Mouse (Mus musculus) gastrocnemius, adult 2 months (tissue): Measurements from ENCODE around the gene Gm20479. TPM values are rescaled to one million over a fixed set of nuclear protein-coding genes. Genes with fewer than 3 reads are reported as not detected.

ENCODE experiments used
- DNase-seq: peaks from one replicate; pipeline ENCODE4 v3.0.0; 2022
- H3K27ac ChIP-seq: fragments of 200-600 bp; 2 replicates; pipeline ENCODE4 v1.8.1; 2022; ENCODE audit warnings: mild to moderate bottlenecking
- H3K4me3 ChIP-seq: fragments of 200-600 bp; 2 replicates; pipeline ENCODE4 v1.8.1; 2022; ENCODE audit warnings: mild to moderate bottlenecking, moderate library complexity
- CTCF ChIP-seq: fragments of 200-600 bp; IDR thresholded peaks from 2 replicates; pipeline ENCODE4 v1.8.1; 2022; ENCODE audit warnings: antibody characterized with exemption, mild to moderate bottlenecking, moderate library complexity
- intact Hi-C: fragments of 180-260 bp; cut with DNase I; formaldehyde crosslinking; loops from one replicate; pipeline ENCODE4 v1.15.1; 2025
- total RNA-seq, 2 experiments: library from RNA; stranded (reverse); gene quantifications; 2 replicates each; pipeline ENCODE4 v1.2.3; 2021

Gm20479 gene
- total RNA-seq, 2 experiments from 2014 or later = not detected

DNA sequence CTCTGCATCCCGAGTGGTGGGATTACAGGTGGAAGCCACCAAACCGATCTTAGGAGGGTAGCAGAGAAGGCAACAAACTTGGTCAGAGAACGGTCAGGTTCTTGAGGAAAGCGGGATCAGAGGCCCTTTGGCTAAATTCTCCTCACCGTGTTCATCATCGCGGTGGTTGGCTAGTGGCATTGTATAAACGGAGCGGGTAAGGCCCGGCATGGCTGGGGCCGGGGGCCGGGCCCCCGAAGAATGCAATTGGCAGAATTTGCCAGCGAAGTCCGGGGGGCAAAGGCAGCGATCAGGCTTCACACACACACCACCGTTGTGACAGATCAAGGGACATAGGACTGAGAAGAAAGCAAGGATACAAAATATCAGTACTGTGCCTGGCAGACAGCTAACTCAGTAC lies 27.2 kb downstream of the Gm20479 start:
- H3K4me3 ChIP-seq = peak overlapping the region; percentile 87
- no peak for DNase-seq
- intact Hi-C loops = loop anchor here (1.0 to 5.0 kb wide), 2 partner anchors 28 to 357 kb away; partner anchors contain the start of gene Zfp607b
- no peak for TF ChIP-seq CTCF
- H3K27ac ChIP-seq = peak overlapping the region; percentile 92

DNA sequence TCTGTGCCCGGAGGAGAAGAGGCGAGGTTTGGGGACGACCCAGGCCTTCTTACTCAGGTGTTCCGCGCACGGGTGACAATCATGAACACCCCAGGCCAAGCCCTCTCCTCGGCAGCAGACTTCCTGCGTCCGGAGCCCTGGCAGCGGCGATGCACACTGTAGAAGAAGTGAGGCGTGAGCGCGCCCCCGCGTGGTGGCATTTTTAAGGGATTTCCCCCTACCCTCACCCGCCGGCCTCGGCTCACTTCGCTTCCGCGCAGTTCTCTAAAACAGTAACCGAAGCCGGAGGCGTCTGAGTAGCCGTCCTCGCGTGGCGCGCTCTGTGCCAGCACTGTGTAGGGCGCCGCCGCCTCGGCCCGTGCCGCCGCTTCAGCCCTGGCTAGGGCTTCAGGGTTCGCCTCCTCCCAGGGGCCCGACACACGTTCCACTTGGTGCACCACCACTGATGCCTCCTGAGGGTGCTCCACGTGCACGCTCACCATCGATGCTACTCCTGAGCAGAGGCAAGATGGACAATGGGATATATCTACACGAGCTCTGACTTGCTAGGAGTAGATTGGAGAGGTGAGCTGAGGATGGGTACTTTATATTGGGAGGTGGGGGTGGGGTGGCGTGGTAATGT lies 27.8 kb downstream of the Gm20479 start:
- Histone ChIP-seq H3K27ac (peak overlapping the region; percentile 92), H3K4me3 (peak overlapping the region; percentile 87)
- intact Hi-C loops = loop anchor here (1.0 kb wide), 1 partner anchor 27 kb away; no protein-coding TSS in a partner anchor
- peak; percentile 92 for DNase-seq
- TF ChIP-seq CTCF = peak; percentile 84

DNA sequence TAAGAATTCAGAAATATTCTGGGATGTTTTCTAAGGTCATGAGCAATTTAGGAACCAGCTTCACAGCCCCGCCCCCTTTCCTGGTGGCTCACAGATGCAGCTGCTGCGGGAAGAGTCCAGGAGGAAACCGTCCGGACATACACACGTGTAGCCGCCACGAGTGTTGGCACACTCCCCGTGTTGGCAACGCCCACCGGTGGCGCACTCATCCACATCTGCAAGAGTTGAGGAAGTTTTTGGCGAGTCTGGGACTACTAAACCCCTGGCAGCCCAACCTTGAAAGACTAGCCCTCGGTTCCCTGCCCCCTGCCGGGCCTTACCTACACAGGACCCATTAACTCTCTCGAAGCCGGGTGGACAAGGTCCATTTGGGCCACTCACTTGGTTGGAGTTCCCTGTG lies 28.6 kb downstream of the Gm20479 start:
- no peak for TF ChIP-seq CTCF
- Histone ChIP-seq H3K4me3 (peak overlapping the region; percentile 87), H3K27ac (peak overlapping the region; percentile 92)
- peak; percentile 83 for DNase-seq
- intact Hi-C loops = loop anchor here (1.0 kb wide), 1 partner anchor 26 kb away; no protein-coding TSS in a partner anchor

DNA sequence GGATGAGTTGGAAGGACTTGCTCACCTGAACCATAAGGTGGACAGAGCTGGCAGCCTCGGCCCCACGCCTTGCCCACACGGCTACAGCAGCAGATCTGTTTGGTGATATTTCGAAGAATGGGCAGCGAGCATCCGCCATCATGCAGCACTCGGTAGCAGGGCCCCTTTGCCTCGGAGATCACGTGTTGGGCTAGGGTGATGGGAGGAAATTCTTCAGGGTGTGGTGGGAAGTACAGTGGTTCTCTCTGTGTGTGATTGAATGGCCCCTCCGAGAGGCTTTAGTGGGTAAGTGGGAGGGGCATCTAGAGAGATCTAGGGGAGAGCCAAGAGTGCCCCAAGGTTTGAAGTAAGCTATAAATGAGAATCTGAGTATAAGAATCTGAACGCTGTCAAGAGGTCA lies 29.1 kb downstream of the Gm20479 start:
- no peak for TF ChIP-seq CTCF
- intact Hi-C loops = no loop called here

DNA sequence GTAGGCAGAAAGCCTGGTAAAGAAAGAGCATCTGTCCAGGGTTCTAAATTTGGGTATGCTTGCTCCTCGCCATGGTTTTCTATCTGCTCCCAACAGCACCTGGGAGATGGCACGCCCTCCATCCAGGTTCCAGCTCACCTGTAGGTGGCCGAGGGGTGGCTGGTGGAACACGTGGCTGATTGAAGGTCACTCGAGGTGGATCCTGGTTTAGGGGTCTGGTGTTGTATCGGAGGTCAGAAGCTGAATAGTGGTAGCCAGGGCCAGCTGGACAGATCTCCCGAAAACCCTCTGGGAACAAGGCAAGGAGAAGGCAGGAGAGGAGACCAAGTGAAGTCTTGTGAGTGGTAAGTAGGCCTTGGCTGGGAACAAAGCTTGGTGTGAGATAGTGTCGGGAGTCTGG lies 29.7 kb downstream of the Gm20479 start:
- peak overlapping the region; percentile 92 for H3K27ac ChIP-seq
- intact Hi-C loops = no loop called here
- no peak overlapping the region for H3K4me3 ChIP-seq
- DNase-seq = no peak
- TF ChIP-seq CTCF = no peak

More for the DNA sequence above, 29.1 kb downstream of the Gm20479 start:
- Histone ChIP-seq H3K4me3 (no peak overlapping the region), H3K27ac (peak overlapping the region; percentile 92)
- no peak for DNase-seq

DNA sequence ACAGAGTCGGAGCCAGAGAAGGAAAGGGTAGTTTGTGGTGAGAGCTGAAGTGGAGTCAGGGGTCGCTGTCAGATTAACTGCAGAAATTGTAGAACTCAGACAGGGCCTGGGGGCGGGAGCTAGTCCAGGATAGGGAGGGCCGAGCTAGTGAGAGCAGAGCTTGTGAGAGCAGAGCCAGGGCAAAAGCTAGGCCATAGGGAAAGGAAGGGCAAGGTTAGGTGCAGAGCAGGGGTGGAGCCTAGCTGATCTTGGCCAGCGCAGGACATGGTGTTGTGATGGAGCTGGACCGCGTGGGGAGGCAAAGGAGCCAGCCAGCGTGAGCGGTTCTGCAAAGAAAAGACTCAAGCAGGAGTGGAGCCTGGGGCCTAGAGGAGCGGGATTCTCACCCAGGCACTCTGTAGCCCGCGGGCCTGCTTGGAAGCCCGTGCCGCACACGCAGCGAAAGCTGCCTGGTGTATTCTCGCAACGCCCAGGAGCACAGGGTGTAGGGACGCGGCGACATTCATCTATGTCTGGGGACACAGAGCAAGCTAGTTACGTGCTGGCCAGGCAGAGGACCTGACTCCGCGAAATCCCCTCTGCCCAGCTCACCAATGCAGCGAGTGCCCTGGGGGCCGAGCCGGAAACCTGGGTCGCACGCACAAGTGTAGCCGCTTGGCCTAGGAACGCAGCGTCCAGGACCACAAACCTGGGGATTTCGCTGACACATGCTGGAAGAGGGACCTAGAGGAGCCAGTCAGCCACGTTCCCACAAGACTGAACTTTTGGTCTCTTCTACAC lies 30.9 kb downstream of the Gm20479 start:
- intact Hi-C loops = no loop called here
- Histone ChIP-seq H3K4me3 (peak overlapping the region; percentile 66), H3K27ac (peak overlapping the region; percentile 82)
- TF ChIP-seq CTCF = no peak
- peak; percentile 76 for DNase-seq

DNA sequence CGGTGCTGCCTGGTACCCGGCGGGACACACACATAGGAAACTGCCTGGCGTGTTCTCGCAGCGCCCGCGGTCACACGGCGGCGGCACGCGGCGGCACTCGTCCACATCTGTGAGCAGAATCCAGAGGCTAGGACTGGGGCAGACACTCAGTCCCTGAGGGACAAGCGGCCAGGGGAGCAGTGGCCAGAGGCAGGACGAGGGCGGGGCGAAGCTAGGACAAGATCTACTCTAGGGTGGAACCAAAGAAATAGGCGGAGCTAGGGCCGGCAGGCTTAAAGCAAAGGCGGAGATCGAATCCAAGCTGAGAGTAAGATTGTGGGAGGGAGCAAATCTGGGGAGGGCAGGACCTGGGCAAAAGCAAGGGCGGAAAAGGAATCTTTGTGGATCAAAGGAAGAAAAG lies 31.5 kb downstream of the Gm20479 start:
- peak overlapping the region; percentile 66 for H3K4me3 ChIP-seq

DNA sequence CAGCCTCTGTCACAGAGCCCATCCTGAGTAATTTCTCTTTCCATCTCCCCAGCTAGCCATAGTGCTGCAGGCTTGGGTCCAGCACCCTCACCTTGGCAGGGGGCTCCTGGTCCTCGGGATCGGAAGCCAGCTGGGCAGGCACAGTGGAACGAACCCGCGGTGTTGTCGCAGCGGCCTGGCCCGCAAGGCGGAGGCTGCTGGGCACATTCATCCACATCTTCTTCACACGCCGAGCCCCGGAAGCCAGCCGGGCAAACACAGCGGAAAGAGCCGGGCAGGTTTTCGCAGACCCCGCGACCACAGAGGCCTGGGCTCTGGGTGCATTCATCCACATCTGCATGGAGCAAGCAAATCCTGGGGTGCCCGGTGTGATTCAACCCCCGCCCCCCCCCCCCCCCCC lies 32.3 kb downstream of the Gm20479 start:
- TF ChIP-seq CTCF = no peak
- Histone ChIP-seq H3K27ac (peak overlapping the region; percentile 82; the same call in 1 of the 2 replicates), H3K4me3 (peak overlapping the region; percentile 66)
- DNase-seq = no peak
- intact Hi-C loops = no loop called here

More for the DNA sequence above, 31.5 kb downstream of the Gm20479 start:
- H3K27ac ChIP-seq = peak overlapping the region; percentile 82
- no peak for TF ChIP-seq CTCF
- intact Hi-C loops = no loop called here
- peak; percentile 92 for DNase-seq

DNA sequence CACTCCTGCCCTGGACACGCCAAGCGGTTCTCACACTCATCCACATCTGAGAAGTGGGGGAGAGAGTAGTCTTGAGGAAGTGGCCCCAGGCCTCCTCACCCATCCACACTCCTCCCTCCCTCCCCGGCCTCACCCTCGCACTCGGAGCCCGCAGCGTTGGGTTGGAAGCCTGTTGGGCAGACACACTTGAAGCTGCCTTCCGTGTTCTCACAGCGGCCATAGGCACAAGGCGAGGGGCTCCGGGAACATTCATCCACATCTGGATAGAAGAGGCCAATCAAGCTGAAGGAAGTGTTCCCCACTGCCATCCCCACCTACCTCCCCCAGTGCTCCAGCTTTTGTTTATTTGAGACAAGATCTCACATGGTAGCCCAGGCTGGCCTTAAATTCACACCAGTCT lies 33.1 kb downstream of the Gm20479 start:
- H3K27ac ChIP-seq = no peak overlapping the region
- no peak for DNase-seq
- no peak for TF ChIP-seq CTCF
- intact Hi-C loops = no loop called here
- no peak overlapping the region for H3K4me3 ChIP-seq

DNA sequence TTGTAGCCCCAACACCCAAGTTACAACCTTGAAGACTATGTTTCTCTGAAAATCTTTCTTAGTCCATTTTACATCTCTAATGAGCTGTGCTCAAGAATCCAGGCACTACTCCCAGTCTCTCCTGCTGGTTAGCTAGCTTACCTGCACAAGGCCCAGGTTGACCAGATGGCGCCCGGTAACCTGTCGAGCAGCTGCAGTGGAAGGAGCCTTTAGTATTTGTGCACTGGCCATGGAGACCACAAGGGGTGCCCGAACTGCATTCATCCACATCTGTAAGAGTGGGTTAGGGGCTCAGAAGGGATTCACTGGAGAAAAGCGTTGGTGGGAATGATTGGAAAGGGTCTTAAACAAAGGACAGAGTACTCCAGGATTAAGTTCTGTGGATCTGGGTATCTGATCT lies 34.2 kb downstream of the Gm20479 start:
- no peak for DNase-seq
- no peak for TF ChIP-seq CTCF
- Histone ChIP-seq H3K4me3 (no peak overlapping the region), H3K27ac (peak overlapping the region; percentile 48; the same call in 1 of the 2 replicates)
- intact Hi-C loops = no loop called here

DNA sequence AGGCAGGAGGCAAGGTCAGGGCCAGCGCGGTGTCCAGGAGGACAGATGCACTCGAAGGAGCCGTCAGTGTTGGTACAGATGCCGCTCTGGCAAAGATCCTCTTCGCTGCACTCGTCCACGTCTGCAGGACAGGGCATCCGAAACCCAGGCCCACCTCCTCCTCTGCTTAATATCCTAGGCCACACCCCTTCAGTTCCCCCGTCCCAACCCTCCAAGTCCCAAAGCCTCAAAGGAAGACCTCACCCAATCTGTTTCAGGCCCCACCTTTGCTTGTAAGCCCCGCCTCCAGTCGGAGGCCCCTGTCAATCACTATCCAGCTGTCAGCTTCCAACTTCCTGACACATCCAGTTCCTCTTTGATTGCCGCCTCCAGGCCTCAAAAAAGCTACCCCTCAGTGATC lies 34.9 kb downstream of the Gm20479 start:
- TF ChIP-seq CTCF = no peak
- Histone ChIP-seq H3K4me3 (peak overlapping the region; percentile 52), H3K27ac (peak overlapping the region; percentile 48)
- intact Hi-C loops = no loop called here
- no peak for DNase-seq

DNA sequence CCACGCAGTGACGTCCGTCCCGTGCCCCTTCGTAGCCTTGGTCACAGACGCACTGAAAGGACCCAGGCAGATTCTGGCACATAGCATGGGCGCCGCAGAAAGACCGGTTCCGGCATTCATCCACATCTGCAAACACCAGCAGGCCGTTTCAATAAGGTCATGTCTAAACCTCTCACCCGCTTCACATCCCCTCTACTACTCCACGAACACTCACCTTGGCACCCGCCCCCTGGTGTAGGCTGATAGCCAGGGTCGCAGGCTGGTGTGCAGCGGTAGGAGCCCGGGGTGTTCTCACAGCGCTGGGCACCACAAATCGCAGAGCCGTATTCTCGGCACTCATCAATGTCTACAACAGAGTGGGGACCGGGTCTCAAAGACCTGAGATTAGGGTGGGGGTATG lies 37.8 kb downstream of the Gm20479 start:
- no peak overlapping the region for H3K4me3 ChIP-seq
- no peak overlapping the region for H3K27ac ChIP-seq
- DNase-seq = no peak
- TF ChIP-seq CTCF = no peak
- intact Hi-C loops = no loop called here

DNA sequence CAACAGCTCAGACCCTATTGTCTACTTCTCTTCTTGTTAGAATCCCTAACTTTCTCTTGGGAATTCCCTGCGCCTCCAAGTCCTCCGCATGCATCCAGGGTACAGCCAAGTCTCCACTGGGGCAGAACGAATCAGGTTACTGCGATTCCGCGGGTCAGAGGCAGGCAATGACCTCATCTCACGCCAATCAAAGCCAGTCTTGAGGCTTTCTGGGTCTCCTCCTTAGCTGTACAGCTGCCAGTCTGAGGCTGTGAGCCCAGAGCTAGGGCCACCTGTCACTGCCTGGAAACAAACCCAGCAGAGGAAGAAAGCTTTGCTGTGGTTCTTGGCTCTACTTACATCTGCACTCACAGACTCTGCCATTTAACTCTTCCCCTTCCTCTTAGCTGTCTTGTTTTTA lies 41.3 kb downstream of the Gm20479 start:
- Histone ChIP-seq H3K27ac (peak overlapping the region; percentile 70), H3K4me3 (peak overlapping the region; percentile 11; the same call in 1 of the 2 replicates)
- TF ChIP-seq CTCF = no peak
- peak; percentile 93 for DNase-seq
- intact Hi-C loops = no loop called here

DNA sequence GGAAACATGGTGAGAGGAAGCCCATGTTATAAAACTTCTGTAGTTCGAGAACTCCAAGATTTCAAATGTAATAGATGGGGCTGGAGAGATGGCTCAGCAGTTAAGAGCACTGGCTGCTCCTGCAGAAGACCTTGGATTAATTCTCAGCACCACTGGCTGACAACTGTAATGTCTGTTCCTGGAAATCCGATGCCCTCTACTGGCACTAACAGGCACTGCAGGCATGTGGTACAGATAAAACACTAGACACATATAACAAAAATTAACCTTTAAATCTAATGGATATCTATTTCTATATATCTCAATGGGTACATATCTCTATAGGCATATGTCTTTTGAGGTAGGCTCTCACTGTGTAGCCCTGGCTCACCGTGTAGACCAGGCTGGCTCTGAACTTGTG lies 42.8 kb downstream of the Gm20479 start:
- intact Hi-C loops = no loop called here
- DNase-seq = no peak

More for the DNA sequence above, 42.8 kb downstream of the Gm20479 start:
- Histone ChIP-seq H3K27ac (no peak overlapping the region), H3K4me3 (no peak overlapping the region)
- peak; percentile 37 for TF ChIP-seq CTCF
